Mouse (Mus musculus): ENCODE data around the gene Pdpk1.
"Not testable (repeated sequence)": the region's sequence is repeated elsewhere in the genome, so short reads cannot be mapped to it uniquely, and the experiment has no call there.

The Pdpk1 gene

DNA sequence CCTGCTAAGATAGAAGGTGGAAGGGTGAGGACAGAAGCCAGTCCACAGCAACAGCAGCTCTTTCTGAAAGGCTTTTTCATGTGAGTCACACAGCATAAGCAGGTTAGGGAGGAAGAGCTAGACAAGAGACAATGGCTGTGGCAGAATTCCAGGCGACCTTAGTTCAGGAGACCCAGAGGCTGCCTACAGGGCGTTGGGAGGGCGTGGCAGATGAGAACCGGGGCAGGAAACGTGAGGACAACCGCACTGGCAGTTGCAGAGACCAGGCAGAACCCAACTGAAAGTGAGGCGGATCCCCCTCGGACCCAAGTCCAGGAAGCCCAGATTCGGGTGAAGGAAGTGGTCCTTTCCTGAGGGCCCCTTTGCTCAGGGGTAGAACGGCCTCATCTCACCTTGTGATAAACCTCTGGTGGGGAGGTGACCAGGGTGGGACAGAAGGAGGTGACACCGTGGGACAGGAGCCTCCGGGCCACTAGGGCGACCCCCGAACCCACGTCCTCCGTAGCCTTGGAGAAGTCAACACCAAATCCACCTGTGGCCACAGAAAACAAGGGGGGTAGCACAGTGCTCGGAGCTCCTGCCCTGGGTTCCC, 12.0 kb upstream of the Pdpk1 start:
- DNase-seq (ENCODE audit: inconsistent ontology term), result peak; percentile 65

DNA sequence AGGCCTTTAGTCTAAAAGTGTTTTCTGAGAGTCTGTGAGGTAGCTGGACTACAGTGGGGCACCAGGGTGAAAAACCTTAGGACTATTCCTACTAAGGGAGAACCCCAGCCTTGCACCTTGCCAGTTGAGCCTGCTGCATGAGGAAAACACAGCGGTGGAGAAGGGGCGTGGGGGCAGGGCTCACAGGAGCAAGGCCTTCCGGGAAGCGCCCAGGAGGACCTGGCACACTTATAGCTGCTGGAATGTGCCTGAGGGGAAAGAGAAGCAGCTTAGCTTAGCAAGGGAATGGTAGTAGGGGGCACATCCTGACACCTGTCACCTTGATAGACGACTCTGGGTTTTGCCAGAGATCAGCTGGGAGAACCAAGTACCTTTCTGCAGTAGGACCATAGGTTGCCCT, 10.7 kb upstream of the Pdpk1 start:
- DNase-seq (ENCODE audit: inconsistent ontology term), result no peak

DNA sequence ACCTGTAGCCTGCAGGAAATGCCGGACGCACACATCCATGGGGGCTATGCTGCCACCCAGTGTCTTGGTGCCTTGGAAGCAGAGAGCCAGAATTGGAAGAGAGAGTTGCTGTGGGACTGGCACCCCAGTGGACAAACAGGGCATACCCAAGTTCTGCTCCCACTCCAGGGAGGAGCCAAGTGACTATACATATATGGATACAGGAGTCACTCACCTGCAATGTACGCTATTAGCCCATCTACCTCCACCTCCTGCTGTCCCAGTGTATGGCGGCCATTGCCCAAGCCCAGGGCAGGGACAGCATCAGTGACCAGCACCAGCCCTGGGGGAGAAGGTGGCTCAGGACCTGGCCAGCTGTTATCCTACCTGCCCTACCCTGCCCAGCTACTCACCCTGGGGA, 6.8 kb upstream of the Pdpk1 start:
- DNase-seq (ENCODE audit: inconsistent ontology term), result no peak

DNA sequence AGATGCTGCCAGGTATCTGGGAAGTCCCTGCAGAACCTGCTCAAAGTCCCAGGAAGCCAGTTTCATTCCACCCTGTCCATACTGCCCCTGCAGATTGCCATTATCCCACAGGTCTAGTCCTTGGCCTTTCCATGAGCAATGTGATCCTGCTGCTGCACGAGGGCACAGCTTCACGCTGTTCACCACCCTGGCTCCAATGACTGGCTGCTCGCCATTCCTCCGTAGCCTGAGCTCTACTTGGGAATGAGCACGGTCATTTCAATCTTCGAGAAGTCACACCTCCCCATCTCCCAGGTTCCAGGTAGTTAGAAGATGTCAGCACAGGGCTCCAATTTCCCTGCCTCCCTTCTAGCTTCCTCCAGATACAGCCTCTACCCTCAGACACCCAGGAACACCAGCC, 6.4 kb upstream of the Pdpk1 start:
- DNase-seq (ENCODE audit: inconsistent ontology term), result no peak

DNA sequence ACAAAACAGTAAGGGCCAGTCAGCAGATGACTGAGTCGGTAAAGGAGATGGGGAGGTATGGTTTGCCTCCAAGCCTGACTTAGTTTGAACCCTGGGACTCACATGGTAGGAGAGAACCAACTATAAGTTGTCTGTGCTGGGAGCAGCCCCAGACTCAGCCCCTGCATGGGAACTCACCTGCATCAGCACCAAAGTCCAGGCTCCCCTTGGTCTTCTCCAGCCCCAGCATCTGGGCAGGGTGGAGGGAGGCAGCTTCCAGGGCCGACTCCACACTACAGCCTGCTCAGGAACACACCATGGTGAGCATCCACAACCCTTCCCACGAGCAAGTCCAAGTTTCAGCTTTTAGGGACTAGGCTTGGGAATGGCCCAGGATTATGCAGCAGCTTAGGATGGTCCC, 5.7 kb upstream of the Pdpk1 start:
- DNase-seq (ENCODE audit: inconsistent ontology term), result no peak

DNA sequence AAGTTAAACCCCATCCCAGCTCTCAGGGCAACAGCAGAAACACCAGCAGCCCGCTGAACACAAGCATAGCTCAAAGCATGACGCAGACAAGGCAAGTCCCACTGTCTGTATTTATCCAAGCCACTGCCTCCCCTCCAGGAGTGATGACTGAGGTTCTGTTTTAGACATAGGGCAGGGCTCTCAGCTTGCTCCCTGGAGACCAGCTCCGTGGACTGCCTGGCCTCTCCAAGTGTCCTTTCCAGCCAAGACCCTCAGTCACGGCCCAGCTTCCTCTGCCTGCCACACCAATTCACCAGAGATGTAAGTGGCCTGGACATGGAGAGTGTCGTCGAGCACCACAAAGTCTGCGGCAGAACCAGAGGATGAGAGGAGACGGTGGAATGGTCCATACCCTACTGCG, 5.0 kb upstream of the Pdpk1 start:
- no peak for DNase-seq (ENCODE audit: inconsistent ontology term)

DNA sequence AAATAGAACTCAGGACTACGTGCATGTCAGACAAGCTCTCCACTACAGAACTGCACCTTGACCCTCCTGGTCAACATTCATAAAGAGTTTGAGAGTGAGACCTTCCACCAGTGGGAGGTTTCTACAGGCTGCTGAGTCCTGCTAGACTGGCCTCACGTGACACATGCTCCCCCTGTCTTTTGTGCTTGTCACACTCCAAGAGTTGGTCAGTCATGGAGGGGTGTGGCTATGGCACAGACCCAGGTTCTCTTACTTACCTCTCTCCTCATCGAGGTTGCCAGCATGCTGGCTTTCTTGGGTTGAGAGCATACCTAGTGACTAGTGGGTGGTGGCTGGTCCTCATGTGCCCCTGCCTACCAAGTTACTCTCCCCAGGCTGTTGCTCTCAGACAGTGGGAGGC, 3.7 kb upstream of the Pdpk1 start:
- DNase-seq (ENCODE audit: inconsistent ontology term), result no peak

DNA sequence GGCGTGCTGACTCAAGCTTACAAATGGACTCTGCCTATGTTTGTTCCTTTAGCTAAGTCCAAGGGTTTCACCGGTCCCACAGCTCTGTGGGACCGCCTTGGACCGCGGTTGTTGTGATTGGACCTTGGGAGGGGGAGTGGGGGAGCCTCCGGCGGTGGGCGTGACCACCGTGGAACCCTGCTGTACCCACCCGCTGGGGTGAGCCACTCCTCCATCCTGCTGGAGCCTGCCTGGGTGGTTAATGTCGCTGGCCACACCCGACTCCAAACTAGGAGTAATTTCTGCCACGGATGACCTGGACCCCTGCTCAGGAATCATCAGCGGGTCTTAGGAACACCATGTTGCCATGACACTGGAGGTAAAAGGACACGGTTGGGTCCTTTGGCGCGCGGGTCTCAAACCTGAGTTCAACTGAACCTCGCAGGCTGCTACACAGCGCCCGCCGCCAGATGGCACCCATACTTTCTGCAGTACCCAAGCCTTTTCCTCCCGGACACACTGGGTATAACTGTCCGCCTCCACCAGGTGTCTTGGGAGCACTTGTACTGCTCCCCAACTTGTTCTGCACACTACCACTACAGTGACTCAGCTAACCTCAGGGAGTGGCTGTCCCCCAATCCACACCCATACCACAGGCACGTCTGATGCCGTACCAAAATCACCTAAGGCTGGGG, 1.3 kb upstream of the Pdpk1 start:
- DNase-seq (ENCODE audit: inconsistent ontology term), result peak; percentile 81

DNA sequence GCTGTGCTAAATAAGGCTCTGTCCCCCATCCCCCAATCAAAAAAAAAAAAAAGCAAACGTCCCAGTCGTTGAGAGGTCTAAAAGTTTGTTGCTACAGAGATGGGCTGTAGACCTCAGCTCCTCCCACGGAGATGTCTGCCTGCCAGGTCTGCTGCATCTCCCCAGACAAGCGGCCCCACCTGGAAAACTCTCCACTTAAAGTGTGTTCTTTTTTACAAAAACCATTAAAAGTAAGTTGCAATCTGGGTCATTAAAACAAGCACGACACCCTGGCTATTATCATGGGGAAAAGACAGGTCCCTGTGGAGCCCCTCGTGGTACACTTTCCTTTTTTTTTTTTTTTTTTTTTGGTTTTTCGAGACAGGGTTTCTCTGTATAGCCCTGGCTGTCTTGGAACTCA, 658 bp upstream of the Pdpk1 start:
- DNase-seq (ENCODE audit: inconsistent ontology term), result no peak

DNA sequence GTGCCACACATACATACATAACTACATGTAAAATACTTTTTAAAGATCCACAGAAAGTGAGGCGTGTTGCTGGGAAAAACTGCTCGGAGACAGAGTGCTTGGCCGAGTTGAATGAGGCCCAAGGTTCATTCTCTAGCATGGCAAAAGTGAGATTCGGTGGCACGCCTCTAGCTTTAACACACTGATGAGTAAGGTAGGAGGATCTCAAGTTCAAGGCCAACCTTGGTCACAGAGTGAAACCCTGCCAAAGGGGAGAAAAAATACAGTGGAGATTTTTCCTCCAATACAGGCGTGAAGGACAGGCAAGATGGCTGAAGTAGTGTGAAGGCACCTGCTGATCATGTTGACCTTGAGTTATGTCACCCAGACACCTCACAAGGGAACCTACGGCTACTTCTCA, 1.3 kb downstream of the Pdpk1 start:
- DNase-seq (ENCODE audit: inconsistent ontology term), result no peak

DNA sequence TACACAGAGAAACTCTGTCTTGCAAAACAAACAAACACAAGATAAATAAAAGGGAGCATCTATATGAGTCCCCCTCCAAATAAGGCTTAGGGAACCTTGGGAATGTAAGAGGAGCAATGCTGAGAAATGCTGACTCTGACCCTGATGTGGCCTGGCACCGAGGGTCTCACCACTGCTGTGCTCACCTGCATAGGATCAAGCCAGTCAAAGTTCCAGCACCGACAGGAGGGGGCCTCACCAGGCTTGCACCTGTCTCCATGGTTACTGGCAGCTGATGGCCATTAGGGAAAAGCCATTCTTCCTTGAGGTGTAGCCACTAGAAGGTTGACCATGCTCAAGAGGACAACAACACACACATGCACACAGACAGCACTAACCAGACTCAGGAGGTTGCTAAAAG, 7.8 kb downstream of the Pdpk1 start:
- DNase-seq (ENCODE audit: inconsistent ontology term), result no peak

DNA sequence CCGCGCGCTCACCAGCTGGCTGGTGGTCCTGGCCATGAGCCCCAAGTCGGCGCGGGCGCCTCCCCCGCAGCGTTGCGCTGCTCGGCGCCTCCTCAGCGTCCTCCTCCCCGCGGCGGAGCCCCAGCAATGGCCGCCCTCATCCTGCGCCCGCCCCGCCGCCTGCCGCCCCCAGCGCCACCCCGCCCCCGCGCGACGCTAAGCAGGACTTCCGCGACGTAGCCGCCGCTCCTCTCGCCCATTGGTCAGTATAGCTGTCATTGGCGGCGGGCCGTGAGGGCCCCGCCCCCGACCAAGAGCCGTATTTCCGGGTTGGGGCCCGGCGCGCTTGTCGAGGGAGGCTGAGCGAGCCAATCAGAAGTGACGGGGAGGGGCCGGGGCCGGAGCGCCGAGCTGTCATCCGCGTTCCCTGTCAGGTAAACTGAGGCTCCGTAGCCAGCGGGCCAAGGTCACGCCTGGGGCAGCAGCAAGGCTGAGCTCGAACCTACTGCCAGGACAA, 9.3 kb downstream of the Pdpk1 start:
- peak; percentile 98 for DNase-seq (ENCODE audit: inconsistent ontology term)

DNA sequence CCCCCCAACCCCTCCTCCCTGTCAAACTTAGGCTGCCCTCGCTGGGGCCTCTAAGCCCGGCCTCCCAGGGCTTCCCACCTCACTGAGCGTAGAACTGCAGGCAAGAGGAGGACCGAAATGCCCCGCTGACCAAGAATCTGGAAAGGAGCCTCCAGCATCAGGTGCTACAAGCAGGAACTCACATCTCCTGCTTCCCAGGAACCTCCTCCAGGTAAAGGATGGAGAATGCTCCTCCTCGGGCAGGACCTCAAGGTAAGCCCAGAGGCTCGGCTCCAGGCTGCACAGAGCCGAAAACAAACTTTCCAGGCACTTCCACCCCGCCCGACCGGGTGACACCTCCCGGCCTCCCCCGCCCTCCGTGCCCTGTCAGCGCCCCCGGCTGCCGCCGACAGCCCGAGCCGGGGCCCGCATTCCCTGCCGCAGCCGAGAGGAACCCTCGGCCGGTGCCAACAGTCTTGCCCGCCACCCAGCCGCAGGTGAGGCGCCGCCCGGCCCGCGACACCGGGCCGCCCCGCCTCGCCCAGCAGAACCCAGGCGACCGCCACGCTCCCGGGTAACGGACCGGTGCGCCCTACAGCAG, 9.8 kb downstream of the Pdpk1 start:
- DNase-seq (ENCODE audit: inconsistent ontology term), result peak; percentile 61

DNA sequence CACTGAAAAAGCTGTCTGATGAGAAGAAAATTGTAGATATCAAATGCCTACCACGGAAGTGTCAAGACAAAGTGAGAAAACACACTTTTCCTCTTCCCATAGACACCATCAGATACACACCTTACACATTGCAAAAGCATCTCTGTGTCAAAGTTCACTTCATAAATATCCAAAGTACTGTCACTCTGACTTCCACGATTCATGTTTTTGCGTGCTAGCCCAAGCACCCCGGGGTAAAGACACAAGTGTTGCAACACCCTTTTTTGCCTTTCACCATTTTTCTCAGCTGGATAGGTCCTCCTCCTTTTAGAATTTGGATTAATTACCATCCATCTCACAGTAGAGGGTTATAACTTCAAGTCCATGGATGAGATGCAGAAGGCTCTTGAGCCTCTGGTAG, 10.8 kb downstream of the Pdpk1 start:
- no peak for DNase-seq (ENCODE audit: inconsistent ontology term)

DNA sequence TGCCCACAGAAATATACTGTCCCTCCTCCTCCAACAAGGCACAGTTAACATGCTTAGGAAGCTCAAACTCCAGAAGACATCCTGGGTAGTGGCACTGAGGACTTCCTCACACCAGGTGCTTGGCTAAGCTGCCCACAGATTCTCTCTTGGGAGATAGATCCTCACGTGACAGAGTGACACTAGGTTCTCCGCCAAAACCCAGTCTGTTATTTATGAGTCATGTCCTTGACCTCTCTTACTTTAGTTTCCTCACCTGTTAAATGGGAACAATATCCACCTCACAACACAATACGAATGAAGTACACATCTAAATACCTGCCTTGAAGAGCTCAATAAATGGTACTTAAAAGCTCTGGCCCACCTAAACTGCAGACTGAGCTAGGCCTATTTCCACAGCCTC, 11.5 kb downstream of the Pdpk1 start:
- DNase-seq (ENCODE audit: inconsistent ontology term), result no peak

DNA sequence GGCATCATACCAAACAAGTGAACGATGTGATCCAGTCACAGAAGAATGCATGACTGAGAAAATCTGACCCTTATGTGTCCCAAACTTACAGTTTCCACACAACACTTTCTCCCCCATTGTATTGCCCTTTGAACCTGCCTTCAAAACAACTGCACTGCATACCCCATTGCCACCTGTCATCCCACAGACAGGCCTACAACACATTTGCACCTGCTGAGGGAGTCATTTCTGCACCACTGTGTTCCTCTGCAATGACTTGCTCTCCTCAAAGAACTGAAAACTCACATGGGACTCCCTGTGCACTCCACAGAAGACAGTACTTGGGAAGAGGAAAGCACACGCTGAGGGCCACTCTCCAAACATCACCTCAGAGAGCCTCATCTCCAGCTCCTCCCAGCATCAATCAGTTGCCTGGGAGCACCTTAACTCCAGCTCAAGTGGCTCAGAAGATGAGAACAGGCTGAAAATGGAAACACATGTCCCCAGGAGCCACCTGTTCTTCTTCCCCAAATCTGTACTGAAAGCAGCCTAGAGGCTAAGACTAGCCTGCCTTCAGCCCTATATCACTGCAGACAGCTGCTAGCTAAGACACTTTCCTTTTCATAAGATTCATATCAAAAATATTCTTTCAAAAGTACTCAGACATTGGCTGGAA, 13.4 kb downstream of the Pdpk1 start:
- DNase-seq (ENCODE audit: inconsistent ontology term), result peak; percentile 17

DNA sequence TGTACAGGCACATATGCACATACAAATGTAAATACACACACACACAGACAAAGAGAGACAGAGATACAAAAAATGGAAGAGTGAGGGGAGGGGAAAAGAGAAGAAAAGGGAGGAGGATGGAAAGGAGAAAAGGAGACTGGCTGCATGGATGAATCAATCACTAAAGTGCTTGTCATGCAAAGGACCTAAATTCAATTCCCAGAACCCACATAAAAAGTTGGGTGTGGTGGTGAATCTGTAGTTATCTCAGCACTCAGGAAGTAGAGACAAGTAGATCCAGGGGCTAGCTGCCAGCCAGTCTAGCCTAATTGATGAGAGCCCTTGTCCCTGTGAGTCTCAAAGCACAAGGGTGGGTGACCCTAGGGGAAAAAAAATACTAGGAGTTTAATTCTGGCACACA, 16.7 kb downstream of the Pdpk1 start:
- no peak for DNase-seq (ENCODE audit: inconsistent ontology term)

DNA sequence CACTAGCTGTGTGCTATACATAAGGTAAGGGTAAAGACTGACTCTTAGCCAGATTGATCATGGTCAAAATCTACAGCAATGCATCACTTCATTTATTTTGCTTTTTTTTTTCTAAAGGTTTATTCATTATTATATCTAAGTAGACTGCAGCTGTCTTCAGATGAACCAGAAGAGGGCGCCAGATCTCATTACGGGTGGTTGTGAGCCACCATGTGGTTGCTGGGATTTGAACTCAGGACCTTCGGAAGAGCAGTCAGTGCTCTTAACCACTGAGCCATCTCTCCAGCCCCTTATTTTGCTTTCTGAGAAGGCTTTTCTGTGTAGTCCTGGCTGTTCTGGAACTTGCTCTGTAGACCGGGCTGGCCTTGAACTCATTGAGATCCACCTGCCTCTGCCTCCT, 17.8 kb downstream of the Pdpk1 start:
- DNase-seq (ENCODE audit: inconsistent ontology term), result not testable (repeated sequence)

DNA sequence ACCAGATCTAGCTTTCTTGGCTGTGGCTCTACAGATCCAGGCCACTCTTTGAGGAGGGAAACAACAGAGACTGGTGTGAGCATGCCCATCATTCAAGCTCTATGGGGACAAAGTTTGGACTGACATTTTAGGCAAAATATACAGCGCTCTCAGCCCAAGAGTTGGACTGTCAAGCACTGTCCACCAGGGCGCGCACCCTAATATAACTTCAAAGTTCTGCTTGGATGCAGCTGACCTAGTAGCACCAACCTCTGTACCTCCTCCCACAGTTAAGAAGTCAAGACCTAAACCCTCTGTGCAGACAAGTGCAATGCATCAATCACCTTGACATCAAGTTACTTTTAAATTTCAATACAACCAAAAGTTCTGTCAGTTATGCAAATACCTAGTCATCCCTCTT, 19.2 kb downstream of the Pdpk1 start:
- no peak for DNase-seq (ENCODE audit: inconsistent ontology term)

DNA sequence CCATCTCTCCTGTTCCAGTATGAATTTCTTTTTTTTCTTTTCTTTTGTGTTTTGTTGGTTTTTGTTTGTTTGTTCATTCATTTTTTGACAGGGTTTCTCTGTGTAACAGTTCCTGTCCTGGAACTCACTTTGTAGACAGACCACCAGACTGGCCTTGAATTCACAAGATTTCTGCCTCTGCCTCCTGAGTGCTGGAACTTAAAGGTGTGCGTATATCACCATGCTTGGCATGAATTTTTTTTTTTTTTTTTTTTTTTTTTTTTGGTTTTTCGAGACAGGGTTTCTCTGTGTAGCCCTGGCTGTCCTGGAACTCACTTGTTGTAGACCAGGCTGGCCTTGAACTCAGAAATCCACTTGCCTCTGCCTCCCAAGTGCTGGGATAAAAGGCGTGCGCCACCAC, 21.5 kb downstream of the Pdpk1 start:
- not testable (repeated sequence) for DNase-seq (ENCODE audit: inconsistent ontology term)

DNA sequence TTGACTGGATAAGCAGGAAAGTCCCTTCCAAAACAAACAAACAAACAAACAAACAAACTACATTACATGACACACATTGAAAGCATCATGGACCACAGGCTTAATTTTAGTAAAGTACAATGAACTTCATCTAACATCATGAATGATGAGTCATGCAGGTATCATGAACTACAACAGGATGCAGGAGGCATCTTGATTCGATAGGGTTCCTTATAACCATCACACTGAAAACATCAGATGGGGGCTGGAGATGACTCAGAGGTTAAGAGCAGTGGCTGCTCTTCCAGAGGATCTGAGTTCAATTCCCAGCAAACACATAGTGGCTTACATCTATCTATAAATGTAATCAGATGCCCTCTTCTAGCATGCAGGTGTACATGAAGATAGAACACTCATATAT, 23.1 kb downstream of the Pdpk1 start:
- no peak for DNase-seq (ENCODE audit: inconsistent ontology term)

DNA sequence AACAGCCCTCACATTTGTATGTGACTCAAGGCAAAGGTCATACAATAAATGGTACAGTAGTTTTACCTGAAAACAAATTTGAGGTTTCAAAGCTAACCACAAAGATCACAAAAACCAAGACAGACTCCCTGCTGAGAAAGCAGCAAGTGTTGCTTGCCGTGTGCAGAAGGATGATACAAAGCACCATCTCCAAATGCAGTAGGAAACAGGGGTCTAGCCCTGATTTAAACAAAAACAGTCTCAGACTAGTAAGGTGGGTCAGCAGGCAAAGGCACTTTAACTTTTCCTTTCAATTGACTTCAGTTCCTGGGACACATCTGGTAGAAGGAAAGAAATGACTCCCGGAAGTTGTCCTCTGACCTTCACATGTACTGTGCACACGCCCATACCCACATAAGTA, 23.9 kb downstream of the Pdpk1 start:
- no peak for DNase-seq (ENCODE audit: inconsistent ontology term)

DNA sequence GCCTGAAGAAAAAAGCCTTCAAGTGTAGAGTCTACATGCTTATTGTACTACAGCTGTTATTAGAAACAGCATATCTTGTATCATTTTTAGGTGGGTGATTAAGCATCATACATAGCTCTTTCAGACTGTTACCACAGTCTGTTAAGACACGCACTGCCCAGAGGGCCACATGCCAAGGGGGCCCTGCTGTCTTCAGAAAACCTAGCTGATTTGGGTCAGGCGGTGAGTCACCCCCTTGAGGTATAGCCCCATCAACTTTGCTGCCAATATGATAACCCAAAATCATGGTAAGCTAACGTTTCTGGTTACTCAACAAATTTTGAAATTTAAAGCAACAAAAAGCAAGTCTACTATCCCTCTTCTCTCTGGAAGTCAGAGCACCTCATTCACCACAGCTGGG, 31.3 kb downstream of the Pdpk1 start:
- no peak for DNase-seq (ENCODE audit: inconsistent ontology term)

Measured in Muller cell, postnatal 12 days (primary cell).